Mouse (Mus musculus): ENCODE results near the gene Sgpl1.

Gene Sgpl1

GRCm38 (mm10) chr10:61147157-61148040, at the start of gene Sgpl1:
TSS of gene Sgpl1 (minus strand) at chr10:61147703.
- DNase-seq (ENCODE audit: low read depth): peak; percentile 82

DNA sequence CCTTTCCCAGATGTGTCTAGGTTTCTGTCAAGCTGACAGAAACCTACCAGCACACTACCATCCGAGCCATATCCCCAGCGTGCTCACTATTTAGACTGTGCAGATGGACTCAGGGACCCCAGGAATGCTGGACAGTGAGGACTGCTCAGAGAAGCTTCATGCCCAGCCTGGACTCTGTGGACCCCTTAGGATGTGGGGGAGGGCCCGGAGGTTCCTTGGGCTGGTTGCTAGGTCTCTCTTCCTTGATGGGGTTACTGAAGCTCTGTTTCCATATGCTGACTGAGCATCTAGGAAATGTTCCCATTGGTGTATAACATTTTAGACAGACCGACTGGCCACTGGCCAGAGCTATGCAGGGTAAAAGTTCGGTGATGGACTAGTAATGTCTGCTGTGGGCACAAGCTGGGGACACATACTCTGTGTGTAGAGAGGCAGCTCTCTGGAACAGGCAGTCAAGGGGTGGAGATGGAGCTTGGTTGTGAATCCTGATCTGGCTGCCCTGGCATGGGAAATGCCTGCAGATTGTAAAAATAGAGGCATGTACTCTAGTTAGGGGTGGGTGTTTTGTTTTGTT, 48.3 kb upstream of the Sgpl1 start:
- DNase-seq (ENCODE audit: low read depth): no peak

GRCm38 (mm10) chr10:61195216-61195615, 47.7 kb upstream of the Sgpl1 start:
- DNase-seq (ENCODE audit: low read depth): no peak

GRCm38 (mm10) chr10:61194611-61195010, 47.1 kb upstream of the Sgpl1 start:
- no peak for DNase-seq (ENCODE audit: low read depth)

- DNase-seq (ENCODE audit: low read depth): peak; percentile 84
Observed at GRCm38 (mm10) chr10:61188010-61188409, 40.5 kb upstream of the Sgpl1 start.

DNA sequence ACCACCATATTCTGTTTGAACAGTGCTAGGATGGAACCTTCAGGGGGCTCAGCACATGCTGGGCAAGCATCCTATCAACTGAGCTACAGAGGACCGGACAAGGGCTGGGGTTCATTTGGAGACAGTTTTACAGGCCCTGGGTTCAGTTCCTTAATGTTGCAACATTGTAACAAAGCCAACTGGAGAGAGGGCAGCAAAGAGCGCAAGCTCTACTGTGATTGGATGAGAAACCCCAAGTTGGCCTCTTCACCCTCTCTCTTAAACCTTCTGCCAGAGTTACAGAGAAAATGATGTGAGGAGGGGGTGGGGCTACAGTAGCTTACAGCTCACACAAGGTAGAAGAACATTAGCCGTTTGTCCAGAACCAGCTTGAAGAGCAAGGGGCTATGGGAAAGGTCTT, 39.5 kb upstream of the Sgpl1 start:
- DNase-seq (ENCODE audit: low read depth): peak; percentile 14

GRCm38 (mm10) chr10:61179927-61180326, 32.4 kb upstream of the Sgpl1 start:
- DNase-seq (ENCODE audit: low read depth): no peak

DNA sequence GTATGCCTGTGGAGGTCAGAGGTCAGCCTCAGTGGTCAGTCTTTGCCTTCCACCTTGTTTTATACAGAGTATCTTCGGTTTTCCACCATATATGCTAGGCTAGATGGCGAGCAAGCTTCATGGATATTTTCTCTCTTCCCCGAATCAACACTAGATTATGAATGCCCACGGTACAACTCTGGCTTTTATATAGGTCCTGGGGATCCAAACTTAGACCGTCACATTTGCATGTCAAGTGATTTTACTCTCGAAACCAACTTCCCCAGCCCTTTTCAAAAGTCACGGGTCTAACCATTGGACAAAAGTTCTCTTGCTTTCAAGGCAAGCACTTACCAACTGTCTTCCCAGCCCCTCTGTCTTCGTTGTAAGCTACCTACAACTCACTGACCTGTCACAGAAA, 31.2 kb upstream of the Sgpl1 start:
- DNase-seq (ENCODE audit: low read depth): no peak

DNA sequence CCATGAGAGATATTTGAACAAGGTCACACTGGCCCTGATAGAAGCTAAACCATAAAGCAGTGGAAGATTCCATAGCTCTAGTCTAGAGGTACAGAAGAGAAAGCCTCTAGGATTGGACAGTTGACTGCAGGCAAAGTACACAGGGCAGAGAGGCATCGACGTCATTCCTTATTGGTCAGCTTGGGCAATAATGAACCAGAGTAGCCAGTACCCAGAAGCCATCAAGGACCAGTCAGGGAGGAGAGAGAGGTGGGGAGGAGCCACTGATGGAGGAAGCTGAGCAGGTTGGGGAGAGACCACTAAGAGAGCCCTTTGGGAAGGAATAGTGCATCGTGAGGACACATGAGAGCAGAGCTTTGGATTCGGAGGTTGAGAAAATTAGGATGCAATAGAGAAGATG, 30.2 kb upstream of the Sgpl1 start:
- DNase-seq (ENCODE audit: low read depth): no peak

DNA sequence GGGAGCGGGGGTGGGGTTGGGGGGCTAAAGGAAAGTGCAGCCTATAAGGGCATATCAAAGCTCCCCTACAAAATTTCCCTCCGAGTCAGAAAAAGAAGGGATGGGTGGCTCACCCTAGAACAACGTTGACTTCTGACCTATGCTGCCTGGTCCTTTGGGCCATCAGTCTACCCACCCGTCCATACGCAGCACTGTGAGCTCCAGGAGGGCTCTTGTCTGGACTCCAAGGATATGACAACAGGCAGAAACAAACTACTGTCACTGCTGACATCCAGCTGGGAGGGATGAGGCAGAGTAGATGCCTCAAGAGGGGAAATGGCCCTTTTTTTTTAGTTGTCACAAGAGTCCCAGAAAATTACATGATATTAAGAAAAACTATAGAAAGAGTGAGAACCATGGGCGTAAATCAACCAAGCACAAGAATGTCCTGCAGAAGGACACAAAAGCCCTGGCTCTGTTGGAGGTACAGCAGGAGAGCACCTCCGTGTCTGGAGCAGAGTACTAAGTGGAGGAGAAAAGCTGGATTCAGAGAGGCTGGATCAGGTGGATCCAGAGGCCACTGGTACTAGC, 28.8 kb upstream of the Sgpl1 start:
- no peak for DNase-seq (ENCODE audit: low read depth)

DNA sequence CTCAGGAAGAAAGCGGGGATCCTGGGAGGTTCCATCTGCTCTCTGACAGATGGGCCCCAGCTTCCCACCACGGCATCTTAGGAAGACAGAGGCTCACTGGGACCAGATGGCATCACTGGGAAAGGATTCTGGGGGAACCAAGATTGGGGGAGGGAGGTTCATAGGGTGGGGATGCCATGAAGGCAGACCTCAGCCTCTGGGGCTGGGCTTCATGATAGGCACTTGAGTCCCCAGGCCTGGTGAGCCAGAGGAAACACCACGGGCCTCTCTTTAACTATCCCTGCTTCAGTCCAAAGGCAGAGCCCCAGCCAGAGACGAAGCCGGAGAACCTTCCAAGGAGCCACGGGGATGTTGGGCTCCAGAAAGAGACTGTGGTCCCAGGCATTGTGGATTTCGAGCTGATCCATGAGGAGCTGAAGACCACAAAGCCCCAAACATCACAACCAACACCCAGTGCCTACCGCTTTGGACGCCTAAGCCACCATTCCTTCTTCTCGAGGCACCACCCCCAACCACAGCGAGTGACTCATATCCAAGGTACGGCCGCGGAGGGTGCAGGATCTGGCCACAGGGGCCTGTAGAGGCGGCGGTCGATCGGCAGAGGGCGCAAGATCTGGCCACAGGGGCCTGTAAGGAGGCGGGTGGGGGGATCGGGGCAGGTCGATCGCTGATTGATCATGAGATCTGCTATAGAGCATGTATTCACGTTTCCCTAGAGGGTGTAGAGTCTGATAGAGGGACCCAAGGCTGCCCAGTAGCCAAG, 28.1 kb upstream of the Sgpl1 start:
- DNase-seq (ENCODE audit: low read depth): peak; percentile 85

DNA sequence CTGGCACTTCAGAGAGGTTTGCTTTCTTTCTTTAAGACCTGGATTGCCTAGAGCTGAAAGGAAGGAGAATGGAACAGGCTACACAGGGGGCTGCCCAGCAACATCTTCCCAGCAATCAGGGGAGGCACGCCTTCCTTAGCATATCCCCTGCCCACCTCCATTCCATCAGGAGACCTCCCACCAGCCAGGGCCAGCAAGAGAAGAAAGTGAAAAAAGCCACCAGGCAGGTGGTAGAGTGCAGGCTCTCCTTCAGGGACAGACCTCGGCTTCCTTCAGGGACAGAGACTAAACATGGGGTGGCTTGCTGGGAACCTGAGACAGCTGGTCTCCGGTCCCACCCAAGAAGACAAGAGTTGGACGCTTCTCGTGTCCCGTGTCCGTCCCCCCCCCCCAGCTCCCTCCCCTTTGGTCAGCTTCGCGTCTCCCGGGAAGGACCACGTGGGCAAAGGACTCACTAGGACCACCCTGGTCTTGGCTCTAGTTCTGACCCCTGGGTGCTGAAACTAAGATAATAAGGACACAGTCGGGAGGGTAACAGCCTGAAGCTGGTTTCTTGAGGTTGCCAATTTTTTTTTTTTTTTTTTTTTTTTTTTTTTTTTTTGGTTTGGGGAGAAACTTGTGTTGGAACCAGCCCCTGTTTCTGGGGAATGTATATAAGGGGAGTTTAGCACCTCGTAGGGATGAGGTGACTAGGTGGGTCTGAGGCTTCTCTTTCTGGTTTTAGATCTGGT, 27.4 kb upstream of the Sgpl1 start:
- no peak for DNase-seq (ENCODE audit: low read depth)

- peak; percentile 45 for DNase-seq (ENCODE audit: low read depth)
Observed at GRCm38 (mm10) chr10:61172496-61172895, 25.0 kb upstream of the Sgpl1 start.

- DNase-seq (ENCODE audit: low read depth): no peak
Observed at GRCm38 (mm10) chr10:61171654-61172053, 24.2 kb upstream of the Sgpl1 start, which contains the start of gene Tbata. TSS of gene Tbata (plus strand) at chr10:61171954.

DNA sequence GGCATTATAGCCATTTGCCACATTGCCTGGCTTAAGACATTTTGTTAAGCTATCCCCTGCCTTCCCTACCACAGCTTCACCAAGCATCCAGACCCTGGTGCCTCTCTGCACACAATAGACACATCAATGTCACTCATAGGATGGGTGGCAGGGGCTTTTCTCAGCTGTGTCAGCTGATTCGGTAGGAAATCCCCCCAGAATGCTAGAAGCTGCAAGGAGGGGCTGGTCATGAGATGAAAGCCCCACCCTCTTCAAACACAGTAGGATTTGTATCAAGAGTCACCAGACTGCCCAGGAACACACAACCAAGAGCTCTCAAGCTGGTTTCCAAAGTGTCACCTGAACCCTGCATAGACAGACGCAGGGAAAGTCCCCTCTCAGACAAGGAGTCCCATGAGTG, 20.9 kb upstream of the Sgpl1 start:
- DNase-seq (ENCODE audit: low read depth): no peak

- peak; percentile 16 for DNase-seq (ENCODE audit: low read depth)
Observed at GRCm38 (mm10) chr10:61167333-61168096, 20.0 kb upstream of the Sgpl1 start.

- no peak for DNase-seq (ENCODE audit: low read depth)
Observed at GRCm38 (mm10) chr10:61162366-61162765, 14.9 kb upstream of the Sgpl1 start.

- no peak for DNase-seq (ENCODE audit: low read depth)
Observed at GRCm38 (mm10) chr10:61160671-61161070, 13.2 kb upstream of the Sgpl1 start.

DNA sequence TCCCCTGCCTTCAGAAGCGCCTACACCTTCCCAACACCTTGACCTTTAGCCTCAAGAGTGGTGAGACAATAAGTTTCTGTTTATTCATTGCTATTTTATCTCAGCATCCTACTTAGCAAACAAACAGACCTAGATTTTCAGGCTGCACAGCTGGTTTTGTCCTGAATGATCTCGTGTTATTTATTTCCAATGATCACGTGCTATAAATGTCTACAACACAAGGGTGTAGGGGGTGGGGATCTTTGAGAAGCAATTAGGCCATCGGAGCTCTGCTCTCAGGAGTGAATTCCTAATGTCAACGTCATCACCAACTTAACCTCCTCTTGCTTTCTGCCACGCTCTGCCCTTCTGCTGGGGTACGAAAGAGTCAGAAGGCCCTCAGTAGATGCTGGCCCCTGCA, 12.6 kb upstream of the Sgpl1 start:
- DNase-seq (ENCODE audit: low read depth): no peak

GRCm38 (mm10) chr10:61158594-61158993, 11.1 kb upstream of the Sgpl1 start:
- no peak for DNase-seq (ENCODE audit: low read depth)

GRCm38 (mm10) chr10:61156453-61156852, 8.9 kb upstream of the Sgpl1 start:
- no peak for DNase-seq (ENCODE audit: low read depth)

Data from 416B (cell line).